Comparison of ENCODE assay signal across 30 mouse cellular contexts in the genomic region with DNA sequence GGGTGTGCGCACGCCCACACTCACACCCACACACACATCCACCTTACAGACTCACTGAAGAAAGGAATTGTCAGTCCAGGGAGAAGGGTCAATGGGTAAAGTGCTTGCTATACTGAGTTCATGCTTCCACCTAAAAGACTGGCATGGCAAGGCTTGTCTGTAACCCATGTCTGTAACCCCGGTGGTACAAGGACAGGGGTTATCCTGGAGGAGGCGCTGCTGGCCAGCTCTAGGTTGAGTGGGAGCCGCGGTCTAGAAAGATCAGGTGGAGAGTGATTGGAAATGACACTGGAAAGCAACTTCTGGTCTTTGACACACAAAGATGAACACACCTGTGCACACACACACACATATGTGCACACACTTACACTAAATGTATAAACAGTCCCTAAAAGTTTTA. TPM values are rescaled to one million over a fixed set of nuclear protein-coding genes. Genes with fewer than 3 reads are reported as not detected.
A peak's percentile ranks its signal among the peaks of the same experiment; 100 is the strongest.
DNase-seq lines count a peak whose midpoint lies in the region; ATAC-seq and TF ChIP-seq lines count a peak whose summit lies in the region.
"Had no signal": no experiment of that assay in that cellular context is flagged by ENCODE, and none has a peak within 500 bp of the region (broad histone marks: within the 10 kb centered on the region; RNA-seq: fewer than 3 reads in every experiment).

No protein-coding gene starts in this region.

- no peak for TF ChIP-seq POLR2A in lung, adult 2 months (IDR thresholded peaks at IDR 0.05; ENCODE audit: borderline replicate concordance, extremely low read depth, low read depth, low read length)
- no peak for TF ChIP-seq POLR2A in myocyte (IDR thresholded peaks at IDR 0.05; ENCODE audit: insufficient read length, low read depth)

- no peaks in the 10 kb centered on the region for H3K36me3 ChIP-seq in lung, postnatal 0 days (ENCODE audit: insufficient read depth, low read length)
- no peaks in the 10 kb centered on the region for H3K36me3 ChIP-seq in myocyte (ENCODE audit: control insufficient read depth, insufficient read depth)
- no peaks in the 10 kb centered on the region for H3K36me3 ChIP-seq in hindbrain, embryonic 14.5 days (replicated peaks; ENCODE audit: control insufficient read depth, insufficient read depth)
- H3K36me3 ChIP-seq: embryonic facial prominence, embryonic 10.5 days; embryonic facial prominence, embryonic 15.5 days; forebrain, embryonic 12.5 days; intestine, embryonic 15.5 days; limb, embryonic 13.5 days; liver, embryonic 15.5 days; midbrain, embryonic 15.5 days had no signal

- WGBS in lung, postnatal 0 days = 51% methylated on average over 6 of the region's 6 CpGs
- 60% methylated on average over 6 of the region's 6 CpGs for WGBS in lung, adult 2 months
- 53% methylated on average over 6 of the region's 6 CpGs for WGBS in hindbrain, embryonic 14.5 days

- no peaks in the 10 kb centered on the region for H3K27me3 ChIP-seq in lung, postnatal 0 days (replicated peaks; ENCODE audit: insufficient read depth, low read length)
- no peaks in the 10 kb centered on the region for H3K27me3 ChIP-seq in Patski
- H3K27me3 ChIP-seq in myocyte (ENCODE audit: control insufficient read depth, insufficient read depth, insufficient read length) = peaks cover 10% of the 10 kb centered on the region
- H3K27me3 ChIP-seq in hindbrain, embryonic 14.5 days (ENCODE audit: control insufficient read depth, insufficient read depth, low read length) = peaks cover 31% of the 10 kb centered on the region; the same call in 1 of the 2 replicates
- H3K27me3 ChIP-seq: intestine, embryonic 15.5 days had no signal

- TF ChIP-seq EP300 in lung, postnatal 0 days (IDR thresholded peaks at IDR 0.05) = no peak

- H3K4me3 ChIP-seq in lung, postnatal 0 days (ENCODE audit: low read depth, low read length) = no peak overlapping the region
- H3K4me3 ChIP-seq in lung, adult 2 months (replicated peaks; ENCODE audit: extremely low read depth, low read depth, low read length) = no peak overlapping the region
- no peak overlapping the region for H3K4me3 ChIP-seq in myocyte
- no peak overlapping the region for H3K4me3 ChIP-seq in hindbrain, embryonic 14.5 days (replicated peaks; ENCODE audit: low read length)
- H3K4me3 ChIP-seq: embryonic facial prominence, embryonic 10.5 days; embryonic facial prominence, embryonic 15.5 days; forebrain, embryonic 12.5 days; intestine, embryonic 15.5 days; limb, embryonic 13.5 days; liver, embryonic 15.5 days; megakaryocyte, embryonic 14.5 days; midbrain, embryonic 15.5 days had no signal

- H3K9ac ChIP-seq in lung, postnatal 0 days (replicated peaks; ENCODE audit: low read depth) = no peak overlapping the region
- H3K9ac ChIP-seq in hindbrain, embryonic 14.5 days = no peak overlapping the region
- H3K9ac ChIP-seq: embryonic facial prominence, embryonic 15.5 days; forebrain, embryonic 12.5 days; intestine, embryonic 15.5 days; limb, embryonic 13.5 days; liver, embryonic 15.5 days; midbrain, embryonic 15.5 days had no signal

- CTCF ChIA-PET in Patski (lab: Charles Lee) = no interaction called here

- H3K4me1 ChIP-seq in lung, postnatal 0 days (ENCODE audit: insufficient read depth, low read depth, low read length) = peaks cover 3% of the 10 kb centered on the region; the same call in 1 of the 2 replicates
- H3K4me1 ChIP-seq in lung, adult 2 months (ENCODE audit: control insufficient read depth, insufficient read depth, low read length) = peaks cover 4% of the 10 kb centered on the region; the same call in 1 of the 2 replicates
- H3K4me1 ChIP-seq in hindbrain, embryonic 14.5 days (replicated peaks; ENCODE audit: control insufficient read depth, insufficient read depth, low read length) = 0 out of 2 replicates have a peak, but pooled peaks cover 3% of the 10 kb centered on the region

- DNase-seq in cerebellum, adult 9-10 months = peak; percentile 17
- no peak for DNase-seq in cerebellum, adult 11-12 months
- DNase-seq in lung, postnatal 0 days (ENCODE audit: low spot score) = no peak
- DNase-seq in lung, adult 2 months = no peak
- no peak for DNase-seq in Patski (ENCODE audit: low read depth, low spot score)
- DNase-seq in hindbrain, embryonic 14.5 days (ENCODE audit: low spot score) = no peak
- DNase-seq: adrenal gland, adult 2 months; adrenal gland, postnatal 36 days; cerebellum, adult 2 months; cerebellum, postnatal 25 days; gastrocnemius, postnatal 14 days; heart, postnatal 14 days; kidney, adult 9 months; kidney, postnatal 25 days; lung, postnatal 4 days; right cerebral cortex, adult 18-20 months; thymus, adult 2 months had no signal

- peak; percentile 24; the same call in 1 of the 2 replicates for TF ChIP-seq CTCF in lung, postnatal 0 days (IDR thresholded peaks at IDR 0.05)
- TF ChIP-seq CTCF in lung, adult 2 months (IDR thresholded peaks at IDR 0.05; ENCODE audit: insufficient read depth, low read length) = no peak
- peak; percentile 14 for TF ChIP-seq CTCF in Patski (IDR thresholded peaks at IDR 0.05)

- ATAC-seq in lung, postnatal 0 days = no peak
- no peak for ATAC-seq in Patski
- ATAC-seq in hindbrain, embryonic 14.5 days (ENCODE audit: low FRiP score) = no peak
- no peak for ATAC-seq in frontal cortex, adult (ENCODE audit: low TSS enrichment)
- ATAC-seq: hindbrain, postnatal 0 days; intestine, embryonic 15.5 days; midbrain, embryonic 15.5 days had no signal

- H3K79me2 ChIP-seq in myocyte (ENCODE audit: control insufficient read depth, insufficient read depth) = no peaks in the 10 kb centered on the region

- no peak overlapping the region for H3ac ChIP-seq in myocyte (ENCODE audit: control insufficient read depth, insufficient read length)

- H3K27ac ChIP-seq in lung, postnatal 0 days (ENCODE audit: low read length) = no peak overlapping the region
- H3K27ac ChIP-seq in hindbrain, embryonic 14.5 days = no peak overlapping the region
- H3K27ac ChIP-seq: embryonic facial prominence, embryonic 10.5 days; embryonic facial prominence, embryonic 15.5 days; forebrain, embryonic 12.5 days; hindbrain, postnatal 0 days; intestine, embryonic 15.5 days; limb, embryonic 13.5 days; liver, embryonic 15.5 days; midbrain, embryonic 15.5 days had no signal

- H3K4me2 ChIP-seq in lung, postnatal 0 days (replicated peaks; ENCODE audit: low read depth, low read length) = no peak overlapping the region
- no peak overlapping the region for H3K4me2 ChIP-seq in myocyte (ENCODE audit: low read depth)
- H3K4me2 ChIP-seq in hindbrain, embryonic 14.5 days (replicated peaks) = no peak overlapping the region
- H3K4me2 ChIP-seq: embryonic facial prominence, embryonic 15.5 days; forebrain, embryonic 12.5 days; intestine, embryonic 15.5 days; limb, embryonic 13.5 days; liver, embryonic 15.5 days; midbrain, embryonic 15.5 days had no signal

- POLR2A ChIA-PET in Patski (lab: Charles Lee) = no interaction called here

- H3K9me3 ChIP-seq in lung, postnatal 0 days (ENCODE audit: low read length) = no peaks in the 10 kb centered on the region
- H3K9me3 ChIP-seq in hindbrain, embryonic 14.5 days (ENCODE audit: control insufficient read depth, low read length) = no peaks in the 10 kb centered on the region
- H3K9me3 ChIP-seq: embryonic facial prominence, embryonic 10.5 days; embryonic facial prominence, embryonic 15.5 days; forebrain, embryonic 12.5 days; intestine, embryonic 15.5 days; limb, embryonic 13.5 days; liver, embryonic 15.5 days; midbrain, embryonic 15.5 days had no signal

- in situ Hi-C loops in Patski (cut with MboI; ENCODE audit: low pct_unique_long_range_greater_than_20kb) = loop anchor here (5.0 to 10.0 kb wide), 3 partner anchors 42 to 224 kb away; no protein-coding TSS in a partner anchor

TF ChIP-seq in myocyte, 11 proteins besides CTCF, POLR2A, EP300 and RAD21:
- TF ChIP-seq POLR2AphosphoS2 (IDR thresholded peaks at IDR 0.05; ENCODE audit: insufficient read length, low read depth) = peak; percentile 60
- no peak for TF ChIP-seq USF1 (IDR thresholded peaks at IDR 0.05; ENCODE audit: low read depth)

RNA-seq across cellular contexts. Expression of a gene that starts 11.1 kb away (rescaled TPM):
- polyA plus RNA-seq in lung, postnatal 0 days (2015; fragmentation: Nextera tagmentation; extraction: Ambion mirVana) = 0.48 and 2.9 TPM in 2 replicates
- 1.1 and 1.8 TPM in 2 replicates for polyA plus RNA-seq in lung, adult 2 months (2012; rRNA removed)
- polyA plus RNA-seq in Patski (2021) (8.0 TPM), myocyte (2012; fragmentation: generic; extraction: Trizol) (3.7 TPM)
- 4.1 and 4.7 TPM in 2 replicates for polyA plus RNA-seq in hindbrain, embryonic 14.5 days (2014; fragmentation: Nextera tagmentation; extraction: Ambion mirVana)
- polyA plus RNA-seq: adrenal gland, adult 2 months had no signal

RNA-seq across cellular contexts. Expression of a gene that starts 12.2 kb away (rescaled TPM):
- polyA plus RNA-seq in lung, postnatal 0 days (2015; fragmentation: Nextera tagmentation; extraction: Ambion mirVana) = 12.5 and 12.9 TPM in 2 replicates
- 33.2 and 40.7 TPM in 2 replicates for polyA plus RNA-seq in lung, adult 2 months (2012; rRNA removed)
- 0.83 TPM for polyA plus RNA-seq in Patski (2021)
- polyA plus RNA-seq in myocyte (2012; fragmentation: generic; extraction: Trizol) = 1.1 TPM
- polyA plus RNA-seq in hindbrain, embryonic 14.5 days (2014; fragmentation: Nextera tagmentation; extraction: Ambion mirVana) = 11.2 and 12.3 TPM in 2 replicates

RNA-seq across cellular contexts. Expression of a gene that starts 13.1 kb away (rescaled TPM):
- 4.7 and 5.3 TPM in 2 replicates for polyA plus RNA-seq in lung, postnatal 0 days (2015; fragmentation: Nextera tagmentation; extraction: Ambion mirVana)
- 2.9 and 3.6 TPM in 2 replicates for polyA plus RNA-seq in lung, adult 2 months (2012; rRNA removed)
- 0.50 TPM for polyA plus RNA-seq in Patski (2021)
- 0.05 TPM for polyA plus RNA-seq in myocyte (2012; fragmentation: generic; extraction: Trizol)
- polyA plus RNA-seq in hindbrain, embryonic 14.5 days (2014; fragmentation: Nextera tagmentation; extraction: Ambion mirVana) = 1.8 and 3.1 TPM in 2 replicates

RNA-seq across cellular contexts. Expression of a gene that starts 17.5 kb away (rescaled TPM):
- polyA plus RNA-seq in lung, postnatal 0 days (2015; fragmentation: Nextera tagmentation; extraction: Ambion mirVana) = 9.7 and 9.8 TPM in 2 replicates
- 5.1 and 5.6 TPM in 2 replicates for polyA plus RNA-seq in lung, adult 2 months (2012; rRNA removed)
- polyA plus RNA-seq in Patski (2021) (0.72 TPM), myocyte (2012; fragmentation: generic; extraction: Trizol) (1.1 TPM)
- 2.9 and 6.0 TPM in 2 replicates for polyA plus RNA-seq in hindbrain, embryonic 14.5 days (2014; fragmentation: Nextera tagmentation; extraction: Ambion mirVana)

RNA-seq across cellular contexts. Expression of a gene that starts 34.2 kb away (rescaled TPM):
- 0.77 TPM in 1 of 2 replicates, not detected in the other for polyA plus RNA-seq in lung, postnatal 0 days (2015; fragmentation: Nextera tagmentation; extraction: Ambion mirVana)
- not detected in 2 replicates for polyA plus RNA-seq in lung, adult 2 months (2012; rRNA removed)
- polyA plus RNA-seq in Patski (2021) (not detected), myocyte (2012; fragmentation: generic; extraction: Trizol) (not detected)
- polyA plus RNA-seq in hindbrain, embryonic 14.5 days (2014; fragmentation: Nextera tagmentation; extraction: Ambion mirVana) = 0.18 and 1.6 TPM in 2 replicates
- polyA plus RNA-seq: adrenal gland, adult 2 months; brain, embryonic 14.5 days; cerebellum, adult 2 months; forebrain, embryonic 12.5 days; heart, embryonic 14.5 days; hindbrain, postnatal 0 days; midbrain, embryonic 15.5 days; thymus, adult 2 months had no signal
